Mouse (Mus musculus): ENCODE results near the gene Rimbp2.
"Not testable (repeated sequence)": the region's sequence is repeated elsewhere in the genome, so short reads cannot be mapped to it uniquely, and the experiment has no call there.

DNA sequence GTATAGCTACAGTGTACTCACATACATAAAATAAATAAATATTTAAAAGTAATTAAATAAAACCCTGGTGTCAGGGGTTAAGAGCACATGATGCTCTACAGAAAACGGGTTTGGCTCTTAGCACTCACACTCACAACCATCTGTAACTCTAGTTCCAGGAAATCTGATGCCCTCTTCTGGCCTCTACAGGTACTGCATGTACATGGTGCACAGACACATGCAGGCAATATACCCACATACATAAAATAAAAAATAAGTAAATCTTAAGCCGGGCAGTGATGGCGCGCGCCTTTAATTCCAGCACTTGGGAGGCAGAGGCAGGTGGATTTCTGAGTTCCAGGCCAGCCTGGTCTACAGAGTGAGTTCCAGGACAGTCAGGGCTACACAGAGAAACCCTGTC, 1.1 kb upstream of the Rimbp2 start:
- TF ChIP-seq TAL1, GATA1 (IDR thresholded peaks at IDR 0.05; ENCODE audit: low read length): not testable (repeated sequence)
